Mouse (Mus musculus) layer of hippocampus, postnatal 10 days (tissue): ENCODE measurements at regions not wholly inside any gene's neighbourhood (a gene's known extent, or its start where the extent isn't known, plus 50 kb on each side); places are given as distances from the start of the nearest gene placed in this dataset.
A peak's percentile ranks its signal among the peaks of the same experiment; 100 is the strongest.

ENCODE experiments used
- DNase-seq, 2 experiments: peaks; one replicate each; pipeline ENCODE4 v3.0.0; 2021; ENCODE audit warnings: low spot score in 2 of 2

- DNase-seq = no peak
Measured at GRCm38 (mm10) chr4:21616116-21616515, 69.6 kb downstream of the Prdm13 start.

DNA sequence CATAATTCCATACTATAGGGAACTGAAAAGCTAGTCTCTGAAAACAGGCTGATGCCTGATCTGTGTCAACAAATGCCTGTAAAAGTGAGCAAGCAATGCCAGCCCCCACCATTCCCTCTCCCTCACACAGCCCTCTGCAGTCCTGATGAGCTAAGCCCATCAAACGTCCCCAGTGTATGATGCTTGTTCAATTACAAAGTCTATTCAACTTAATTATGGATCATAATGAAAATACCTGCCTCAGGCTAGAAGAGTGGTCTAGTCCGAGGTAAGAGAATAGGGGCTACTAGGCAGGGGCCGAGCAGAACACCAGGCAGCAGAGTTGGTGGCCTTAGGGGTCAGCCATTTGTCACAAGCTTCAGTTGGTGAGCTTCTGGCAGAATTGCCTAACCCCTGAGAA, 71.3 kb downstream of the Prdm13 start:
- DNase-seq = no peak

GRCm38 (mm10) chr4:21611531-21612282, 74.1 kb downstream of the Prdm13 start:
- DNase-seq = no peak

- no peak for DNase-seq
Measured at GRCm38 (mm10) chr4:21598024-21598423, 87.7 kb downstream of the Prdm13 start.

DNA sequence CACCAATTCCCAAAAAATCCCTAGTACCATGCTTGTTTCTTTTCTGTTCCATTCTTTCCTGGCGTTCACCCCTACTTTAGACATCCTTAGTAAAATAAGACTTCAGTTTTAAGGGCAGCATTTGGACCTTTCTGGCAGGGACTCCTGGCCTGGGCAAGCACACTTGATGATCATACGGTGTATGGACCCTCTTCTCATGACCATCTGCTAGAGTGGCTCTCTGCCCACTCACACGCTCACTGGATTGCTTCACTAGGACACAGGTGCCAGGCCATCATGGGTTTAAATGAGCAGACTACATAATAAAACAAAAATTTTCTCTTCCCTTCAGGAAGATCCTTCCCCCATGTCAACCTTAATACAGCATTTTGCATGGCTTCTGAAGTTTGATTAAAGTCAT, 138.0 kb downstream of the Prdm13 start:
- DNase-seq = peak; percentile 7 to 17

GRCm38 (mm10) chr4:21539583-21539982, 146.2 kb downstream of the Prdm13 start:
- DNase-seq = no peak

DNA sequence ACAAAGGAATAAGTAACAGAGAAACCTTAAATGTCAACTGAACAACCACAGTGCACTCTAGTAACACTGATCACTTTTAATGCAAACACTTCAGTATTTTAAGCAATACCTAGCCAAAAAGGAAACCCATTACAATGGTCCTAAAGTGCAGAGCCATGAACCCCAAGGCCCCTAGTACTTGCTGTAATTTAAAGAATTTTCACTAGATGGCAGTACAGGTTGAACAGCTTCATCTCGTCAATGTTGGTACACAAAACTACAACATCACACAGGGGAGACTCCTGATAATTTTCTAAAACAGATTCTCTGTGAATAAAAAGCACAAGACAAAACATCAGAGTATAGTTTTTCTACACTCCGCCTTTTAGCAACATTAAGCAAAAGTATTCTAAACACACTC, 149.8 kb downstream of the Prdm13 start:
- DNase-seq = no peak

DNA sequence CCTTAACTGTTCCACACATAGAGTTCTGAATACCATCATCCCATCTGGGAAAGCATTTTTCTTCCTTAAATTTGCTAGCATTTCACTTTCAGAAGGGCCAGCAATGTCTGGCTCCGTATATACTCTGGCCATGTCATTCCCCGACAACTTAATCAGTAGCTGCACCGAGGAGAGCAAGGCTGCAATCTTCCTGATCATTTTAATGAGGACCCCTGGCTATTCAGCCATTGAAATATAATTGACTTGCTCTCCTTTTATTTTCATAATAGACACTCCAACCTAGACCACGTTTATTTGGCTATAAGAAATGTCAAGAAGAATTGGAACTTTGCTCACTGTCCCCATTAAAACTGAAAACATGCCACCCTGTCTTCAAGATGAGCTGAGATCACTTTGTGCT, 153.6 kb downstream of the Prdm13 start:
- DNase-seq = no peak
